Mouse (Mus musculus) lung, embryonic 15.5 days (tissue): ENCODE measurements at regions not wholly inside any gene's neighbourhood (a gene's known extent, or its start where the extent isn't known, plus 50 kb on each side); places are given as distances from the start of the nearest gene placed in this dataset. TPM values are rescaled to one million over a fixed set of nuclear protein-coding genes. Genes with fewer than 3 reads are reported as not detected.

ENCODE experiments used
- microRNA-seq: library from miRNA; unstranded; fragments of <30 nt; microRNA quantifications from one replicate; pipeline ENCODE4, GENCODE M21; 2016

Small RNA genes in the stretch of these regions (microRNA-seq; reads per million reads assigned to microRNA genes)
- not detected for gene Gm24063
